In the genomic region with DNA sequence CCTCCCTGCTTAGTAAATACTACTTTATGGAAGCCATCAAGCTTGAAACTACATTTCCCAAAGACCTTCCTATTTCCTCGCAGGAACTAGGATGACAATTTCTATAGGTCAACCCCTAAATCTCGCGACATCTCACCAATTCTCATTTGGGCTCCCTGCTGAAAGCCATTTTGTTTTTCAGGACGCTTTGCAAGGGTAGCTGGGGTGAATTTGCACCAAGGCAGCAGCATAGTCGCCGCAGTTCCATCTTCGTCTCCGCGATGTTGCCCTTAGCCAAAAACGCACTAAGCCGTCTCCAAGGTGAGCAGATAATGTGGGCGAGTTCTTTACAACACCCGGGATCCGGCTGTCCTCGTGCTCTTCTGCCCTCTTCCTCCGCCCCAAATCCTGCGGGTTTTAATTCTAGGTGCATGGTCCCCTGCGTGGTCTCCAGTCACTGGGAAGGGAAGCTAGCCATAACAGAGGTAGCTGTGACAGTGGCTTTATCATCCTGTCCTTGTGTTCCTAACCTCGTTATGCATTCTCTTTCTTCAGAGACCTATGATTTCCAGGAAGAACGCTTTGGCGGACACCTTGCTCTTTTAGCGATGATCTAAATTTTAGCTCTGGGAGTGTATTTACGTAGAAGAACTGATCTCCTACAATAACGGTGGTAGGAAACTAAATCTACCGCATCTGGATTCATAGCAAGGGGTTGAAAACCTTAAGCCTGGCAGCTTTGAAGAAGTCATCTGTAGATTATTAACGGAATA, we compare ENCODE assay signal across 8 mouse cellular contexts. TPM values are rescaled to one million over a fixed set of nuclear protein-coding genes. Genes with fewer than 3 reads are reported as not detected.
DNase-seq lines count a peak whose midpoint lies in the region; ATAC-seq and TF ChIP-seq lines count a peak whose summit lies in the region.

A gene (plus strand): TSS at position 130 of the 752 bp plus-strand sequence.

- no peak for ATAC-seq in embryonic facial prominence, embryonic 15.5 days (ENCODE audit: insufficient number of reproducible peaks, low FRiP score, low TSS enrichment, low read depth)
- ATAC-seq in limb, embryonic 11.5 days (ENCODE audit: insufficient number of reproducible peaks, low FRiP score, low TSS enrichment, low read depth) = peak; percentile 24; the same call in 1 of the 2 replicates
- ATAC-seq in midbrain, embryonic 13.5 days = peak; percentile 53

- 16% methylated on average over 26 of the region's 26 CpGs for WGBS in embryonic facial prominence, embryonic 15.5 days
- WGBS in heart, adult 2 months = 12% methylated on average over 26 of the region's 26 CpGs
- WGBS in kidney, adult 2 months = under 1% methylated on average over 26 of the region's 26 CpGs
- 12% methylated on average over 26 of the region's 26 CpGs for WGBS in limb, embryonic 11.5 days
- WGBS in midbrain, embryonic 13.5 days = 22% methylated on average over 26 of the region's 26 CpGs

- peak within 1 kb of the TSS; percentile 93 for H3K4me3 ChIP-seq in bone marrow macrophage, adult 2 months (ENCODE audit: insufficient read depth, low read length)
- peak within 1 kb of the TSS; percentile 60 for H3K4me3 ChIP-seq in embryonic facial prominence, embryonic 15.5 days (replicated peaks)
- peak within 1 kb of the TSS; percentile 63 for H3K4me3 ChIP-seq in heart, adult 2 months
- peak within 1 kb of the TSS; percentile 93 for H3K4me3 ChIP-seq in kidney, adult 2 months (ENCODE audit: insufficient read depth, low read depth, low read length)
- peak within 1 kb of the TSS; percentile 58 for H3K4me3 ChIP-seq in limb, embryonic 11.5 days (ENCODE audit: low read depth, low read length)
- peak within 1 kb of the TSS; percentile 58 for H3K4me3 ChIP-seq in midbrain, embryonic 13.5 days (replicated peaks)

- H3K4me1 ChIP-seq in bone marrow macrophage, adult 2 months (ENCODE audit: control insufficient read depth, insufficient read depth, low read length) = peaks cover 8% of the 10 kb centered on the region
- 0 out of 2 replicates have a peak, but pooled peaks cover 3% of the 10 kb centered on the region for H3K4me1 ChIP-seq in embryonic facial prominence, embryonic 15.5 days
- no peaks in the 10 kb centered on the region; the same call in 1 of the 2 replicates for H3K4me1 ChIP-seq in heart, adult 2 months (ENCODE audit: control insufficient read depth, insufficient read depth, low read length)
- no peaks in the 10 kb centered on the region; the same call in 1 of the 2 replicates for H3K4me1 ChIP-seq in kidney, adult 2 months (ENCODE audit: control insufficient read depth, insufficient read depth, low read length)
- H3K4me1 ChIP-seq in limb, embryonic 11.5 days (ENCODE audit: control insufficient read depth, insufficient read depth, low read length) = no peaks in the 10 kb centered on the region
- peaks cover 8% of the 10 kb centered on the region for H3K4me1 ChIP-seq in midbrain, embryonic 13.5 days (replicated peaks)

- 0 out of 2 replicates have a peak, but pooled peaks cover 2% of the 10 kb centered on the region for H3K36me3 ChIP-seq in embryonic facial prominence, embryonic 15.5 days
- H3K36me3 ChIP-seq in heart, adult 2 months (ENCODE audit: control insufficient read depth, insufficient read depth, low read length) = peaks cover 7% of the 10 kb centered on the region
- no peaks in the 10 kb centered on the region; the same call in 1 of the 2 replicates for H3K36me3 ChIP-seq in kidney, adult 2 months (ENCODE audit: control insufficient read depth, insufficient read depth, low read length)
- H3K36me3 ChIP-seq in limb, embryonic 11.5 days (ENCODE audit: control insufficient read depth, insufficient read depth, low read length) = no peaks in the 10 kb centered on the region
- no peaks in the 10 kb centered on the region for H3K36me3 ChIP-seq in midbrain, embryonic 13.5 days

- no peak for TF ChIP-seq POLR2A in bone marrow macrophage, adult 2 months (IDR thresholded peaks at IDR 0.05; ENCODE audit: borderline replicate concordance, low read depth, low read length)
- TF ChIP-seq POLR2A in heart, adult 2 months (IDR thresholded peaks at IDR 0.05; ENCODE audit: insufficient read depth, low read depth, low read length) = peak; percentile 89
- no peak for TF ChIP-seq POLR2A in kidney, adult 2 months (IDR thresholded peaks at IDR 0.05; ENCODE audit: low read depth, low read length)

- H3K27ac ChIP-seq in bone marrow macrophage, adult 2 months (ENCODE audit: insufficient read depth, low read depth, low read length) = peak within 1 kb of the TSS; percentile 91
- H3K27ac ChIP-seq in embryonic facial prominence, embryonic 15.5 days (replicated peaks) = peak within 1 kb of the TSS; percentile 91
- peak within 1 kb of the TSS; percentile 85 for H3K27ac ChIP-seq in heart, adult 2 months
- peak within 1 kb of the TSS; percentile 96 for H3K27ac ChIP-seq in kidney, adult 2 months (ENCODE audit: insufficient read depth, low read depth, low read length)
- H3K27ac ChIP-seq in limb, embryonic 11.5 days (replicated peaks; ENCODE audit: low read depth, low read length) = no peak within 1 kb of the TSS; the same call in 1 of the 2 replicates
- H3K27ac ChIP-seq in midbrain, embryonic 13.5 days = peak within 1 kb of the TSS; percentile 81

- no peaks in the 10 kb centered on the region for H3K27me3 ChIP-seq in embryonic facial prominence, embryonic 15.5 days
- no peaks in the 10 kb centered on the region for H3K27me3 ChIP-seq in heart, adult 2 months (ENCODE audit: control insufficient read depth, insufficient read depth, low read length)
- no peaks in the 10 kb centered on the region for H3K27me3 ChIP-seq in kidney, adult 2 months (replicated peaks; ENCODE audit: control insufficient read depth, insufficient read depth, low read length)
- no peaks in the 10 kb centered on the region for H3K27me3 ChIP-seq in limb, embryonic 11.5 days (ENCODE audit: control insufficient read depth, insufficient read depth, low read length)
- no peaks in the 10 kb centered on the region for H3K27me3 ChIP-seq in midbrain, embryonic 13.5 days

- TF ChIP-seq EP300 in heart, adult 2 months (IDR thresholded peaks at IDR 0.05; ENCODE audit: insufficient read depth, low read depth, low read length) = no peak

- H3K9ac ChIP-seq in embryonic facial prominence, embryonic 15.5 days = peak within 1 kb of the TSS; percentile 37
- H3K9ac ChIP-seq in heart, adult 2 months (ENCODE audit: low read depth, low read length) = peak within 1 kb of the TSS; percentile 83
- peak within 1 kb of the TSS; percentile 63 for H3K9ac ChIP-seq in limb, embryonic 11.5 days (ENCODE audit: low read length)
- peak within 1 kb of the TSS; percentile 66 for H3K9ac ChIP-seq in midbrain, embryonic 13.5 days (replicated peaks)

- DNase-seq in B cell, adult 2 months = peak; percentile 74
- DNase-seq in heart, adult 2 months = peak; percentile 71 to 75
- peak; percentile 90 for DNase-seq in kidney, adult 2 months
- DNase-seq in limb, embryonic 11.5 days (ENCODE audit: low spot score) = peak; percentile 76
- peak; percentile 61 for DNase-seq in spleen, adult 12 weeks (ENCODE audit: low spot score)

- H3K9me3 ChIP-seq in embryonic facial prominence, embryonic 15.5 days (replicated peaks) = no peaks in the 10 kb centered on the region
- H3K9me3 ChIP-seq in limb, embryonic 11.5 days (ENCODE audit: control insufficient read depth, low read length) = no peaks in the 10 kb centered on the region
- no peaks in the 10 kb centered on the region for H3K9me3 ChIP-seq in midbrain, embryonic 13.5 days

- H3K79me2 ChIP-seq in heart, adult 2 months (replicated peaks; ENCODE audit: control insufficient read depth, insufficient read depth, low read length) = no peaks in the 10 kb centered on the region

- peak within 1 kb of the TSS; percentile 35 for H3K4me2 ChIP-seq in embryonic facial prominence, embryonic 15.5 days (replicated peaks)
- H3K4me2 ChIP-seq in limb, embryonic 11.5 days (ENCODE audit: low read depth, severe bottlenecking) = peak within 1 kb of the TSS; percentile 18
- H3K4me2 ChIP-seq in midbrain, embryonic 13.5 days (replicated peaks) = peak within 1 kb of the TSS; percentile 50

- intact Hi-C loops in heart, adult 2 months (cut with DNase I) = no loop called here

- TF ChIP-seq CTCF in bone marrow macrophage, adult 2 months (IDR thresholded peaks at IDR 0.05; ENCODE audit: low read depth, low read length) = no peak
- no peak for TF ChIP-seq CTCF in heart, adult 2 months (IDR thresholded peaks at IDR 0.05)
- TF ChIP-seq CTCF in kidney, adult 2 months (conservative IDR thresholded peaks at IDR 0.05; ENCODE audit: insufficient read depth, insufficient read length, low read depth, low read length) = no peak

RNA-seq across cellular contexts. Expression of the gene that starts here (rescaled TPM):
- 291 and 396 TPM in 2 replicates for polyA plus RNA-seq in bone marrow macrophage, adult 2 months (2012; ENCODE audit: insufficient read depth, insufficient read length, missing spikeins)
- 330 and 354 TPM in 2 replicates for polyA plus RNA-seq in embryonic facial prominence, embryonic 15.5 days (2015; fragmentation: Nextera tagmentation; extraction: Ambion mirVana)
- 1,000 to 10,000 TPM; 1,564 to 1,777 TPM for total RNA-seq in heart, adult 2 months (2021)
- 885 and 1,489 TPM in 2 replicates for polyA plus RNA-seq in heart, adult 2 months (2012; rRNA removed)
- polyA plus RNA-seq in kidney, adult 2 months (2012; rRNA removed) = 532 and 542 TPM in 2 replicates
- 363 and 395 TPM in 2 replicates for polyA plus RNA-seq in limb, embryonic 11.5 days (2014; fragmentation: Nextera tagmentation; extraction: Ambion mirVana)
- polyA plus RNA-seq in midbrain, embryonic 13.5 days (2015; fragmentation: Nextera tagmentation; extraction: Ambion mirVana) = 334 and 374 TPM in 2 replicates
